Mouse (Mus musculus) small intestine, adult 2 months (tissue): Measurements from ENCODE around the gene Olfr18. TPM values are rescaled to one million over a fixed set of nuclear protein-coding genes. Genes with fewer than 3 reads are reported as not detected.

Experiments used
- H3K27ac ChIP-seq: fragments of 200-500 bp; 2 replicates; pipeline ENCODE4 v1.5.1; 2012; ENCODE audit warnings: low read depth, low read length, control low read depth, inconsistent platforms; ENCODE audit not compliant: insufficient read depth
- H3K27me3 ChIP-seq: fragments of 200-500 bp; 2 replicates; pipeline ENCODE4 v1.6.1; 2012; ENCODE audit warnings: mild to moderate bottlenecking, moderate library complexity, low read length, inconsistent platforms; ENCODE audit not compliant: control insufficient read depth, insufficient read depth
- H3K36me3 ChIP-seq: fragments of 200-500 bp; 2 replicates; pipeline ENCODE4 v1.6.1; 2012; ENCODE audit warnings: mild to moderate bottlenecking, low read length, control low read depth, inconsistent platforms; ENCODE audit not compliant: control insufficient read depth, insufficient read depth
- H3K4me1 ChIP-seq: fragments of 200-500 bp; 2 replicates; pipeline ENCODE4 v1.6.1; 2012; ENCODE audit warnings: low read length, inconsistent platforms, mixed read lengths; ENCODE audit not compliant: control insufficient read depth, insufficient read depth, insufficient read length
- H3K4me3 ChIP-seq: fragments of 200-500 bp; 2 replicates; pipeline ENCODE4 v1.5.1; 2012; ENCODE audit warnings: low read depth, mild to moderate bottlenecking, control low read depth, inconsistent platforms, low read length, moderate library complexity
- CTCF ChIP-seq: fragments of 200-500 bp; IDR thresholded peaks from 2 replicates; pipeline ENCODE4 v1.5.1; 2012; ENCODE audit warnings: low read depth, mild to moderate bottlenecking, control low read depth, inconsistent platforms, low read length, moderate library complexity, mixed read lengths; ENCODE audit not compliant: insufficient replicate concordance, insufficient read length; ENCODE audit errors: extremely low read depth
- POLR2A ChIP-seq: fragments of 200-500 bp; IDR thresholded peaks from 2 replicates; pipeline ENCODE4 v1.6.1; 2012; ENCODE audit warnings: low read depth, mild to moderate bottlenecking, control low read depth, inconsistent platforms, low read length, moderate library complexity
- WGBS: fragments of 180-500 bp; shearing (Covaris S2); methylation state at CpG from one replicate; pipeline ENCODE4 v1.1.7; 2018; 5-methylcytosine and 5-hydroxymethylcytosine counted together
- polyA plus RNA-seq: library from polyadenylated mRNA; depleted of rRNA; stranded (reverse); fragments of >200 nt; gene quantifications from 2 replicates; pipeline ENCODE4 v1.2.3, GENCODE M21; 2012; rRNA removed

Gene Olfr18
- polyA plus RNA-seq: not detected in 2 replicates

- Histone ChIP-seq H3K27ac (no peak within 1 kb of the TSS), H3K4me1 (no peaks in the 10 kb centered on the region), H3K4me3 (no peak within 1 kb of the TSS), H3K36me3 (no peaks in the 10 kb centered on the region), H3K27me3 (no peaks in the 10 kb centered on the region)
- TF ChIP-seq CTCF (no peak), POLR2A (no peak)
These were observed at the start of gene Olfr18 for GRCm38 (mm10) chr9:20335994-20336393. Gene Olfr18, minus strand, starts transcription at chr9:20336094.

DNA sequence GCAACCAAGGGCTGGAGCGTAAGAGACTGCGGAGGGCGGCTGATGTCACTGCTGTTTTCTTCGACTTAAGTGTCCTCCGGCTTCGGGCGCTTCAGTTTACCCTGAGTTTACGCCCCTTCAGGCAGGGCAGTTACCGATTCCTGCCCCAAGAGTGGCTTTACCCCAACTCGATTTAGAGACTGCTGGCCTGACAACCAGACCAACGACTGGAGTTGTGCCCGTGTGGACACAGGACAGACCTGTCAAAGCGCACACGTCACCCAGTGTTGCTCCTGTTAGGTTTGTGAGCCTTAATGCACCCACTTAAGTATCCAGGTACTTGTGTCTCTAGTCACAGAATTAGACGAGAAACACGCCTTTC lies 49.4 kb upstream of the Olfr18 start:
- H3K4me3 ChIP-seq: peak overlapping the region; percentile 78
- 10% methylated on average over 16 of the region's 16 CpGs for WGBS
- no peak for TF ChIP-seq CTCF
- TF ChIP-seq POLR2A: no peak
- 0 out of 2 replicates have a peak overlapping the region, but pooled peaks have one; percentile 5 for H3K27ac ChIP-seq
- H3K36me3 ChIP-seq: no peaks in the 10 kb centered on the region
- no peaks in the 10 kb centered on the region for H3K27me3 ChIP-seq
- 0 out of 2 replicates have a peak, but pooled peaks cover 5% of the 10 kb centered on the region for H3K4me1 ChIP-seq

DNA sequence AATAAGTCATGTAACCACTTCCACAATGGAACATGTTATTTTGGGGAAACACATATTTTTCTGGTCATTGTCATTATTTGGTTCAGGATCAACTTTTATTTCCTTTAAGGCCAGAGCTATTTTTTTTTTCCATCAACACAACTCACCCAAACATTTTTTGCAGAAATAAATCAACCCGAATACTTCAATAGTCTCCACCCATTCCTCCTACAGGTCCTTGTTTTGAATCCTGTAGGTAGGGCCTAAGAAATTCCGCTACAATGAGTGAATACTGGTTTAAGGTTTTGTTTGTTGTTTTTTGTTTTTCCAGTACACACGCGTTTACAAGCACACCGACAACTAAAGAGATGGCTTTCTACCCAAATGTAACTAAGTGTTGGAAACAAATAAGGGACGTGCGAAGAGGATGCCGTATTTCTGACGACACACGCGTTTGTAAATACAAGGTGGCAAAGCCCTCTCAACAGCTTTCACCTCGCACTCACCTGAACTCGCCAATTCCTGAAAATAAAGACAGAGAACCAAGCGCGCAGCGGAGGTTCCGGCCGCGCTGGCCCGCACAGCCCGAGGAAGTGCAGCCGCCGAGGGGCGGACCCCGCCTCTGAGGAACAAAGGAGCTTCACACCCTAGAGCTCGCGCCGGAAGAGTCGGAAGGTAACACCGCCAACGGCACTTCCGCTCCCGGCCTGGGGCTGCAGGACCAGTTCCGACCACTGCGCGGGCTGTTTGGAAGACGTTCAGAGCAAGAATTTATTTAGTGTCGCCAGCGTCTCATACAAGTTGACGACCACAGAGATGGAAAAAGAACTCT lies 48.8 kb upstream of the Olfr18 start, which contains the start of gene Zfp560:
Gene Zfp560 (minus strand): TSS at position 646 of the 811 bp plus-strand sequence.
- Histone ChIP-seq H3K36me3 (no peaks in the 10 kb centered on the region), H3K27me3 (no peaks in the 10 kb centered on the region), H3K4me1 (0 out of 2 replicates have a peak, but pooled peaks cover 5% of the 10 kb centered on the region), H3K27ac (peak within 1 kb of the TSS; percentile 30; the same call in 1 of the 2 replicates), H3K4me3 (peak within 1 kb of the TSS; percentile 78)
- WGBS: 5% methylated on average over 40 of the region's 40 CpGs
- TF ChIP-seq POLR2A (peak; percentile 62), CTCF (peak; percentile 77; the same call in 1 of the 2 replicates)

DNA sequence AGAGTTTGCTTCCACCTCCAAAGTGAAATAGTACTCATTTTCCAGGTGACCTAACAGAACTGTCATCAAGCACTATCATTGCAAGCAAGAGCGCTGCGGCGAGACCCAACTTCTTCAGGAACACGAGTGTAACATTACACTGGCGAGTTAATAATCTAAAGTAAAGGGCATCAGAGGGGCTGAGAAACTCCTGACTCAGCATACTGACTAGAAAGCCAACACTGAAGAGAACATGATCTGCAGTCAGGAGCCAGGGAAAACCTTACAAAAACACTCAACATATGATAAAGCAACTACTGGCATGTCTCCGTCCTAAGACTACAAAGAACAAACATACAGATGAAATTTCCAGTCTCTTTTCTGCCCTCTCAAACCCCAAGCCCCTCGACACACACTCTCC lies 47.8 kb upstream of the Olfr18 start:
- 89% methylated on average over 7 of the region's 7 CpGs for WGBS
- H3K4me1 ChIP-seq: 0 out of 2 replicates have a peak, but pooled peaks cover 5% of the 10 kb centered on the region
- no peaks in the 10 kb centered on the region for H3K36me3 ChIP-seq
- H3K27me3 ChIP-seq: no peaks in the 10 kb centered on the region
- no peak overlapping the region for H3K27ac ChIP-seq
- TF ChIP-seq CTCF (no peak), POLR2A (no peak)
- H3K4me3 ChIP-seq: no peak overlapping the region

GRCm38 (mm10) chr9:20374712-20375111 lies 38.8 kb upstream of the Olfr18 start:
- 93% methylated on average over 1 of the region's 1 CpGs for WGBS

DNA sequence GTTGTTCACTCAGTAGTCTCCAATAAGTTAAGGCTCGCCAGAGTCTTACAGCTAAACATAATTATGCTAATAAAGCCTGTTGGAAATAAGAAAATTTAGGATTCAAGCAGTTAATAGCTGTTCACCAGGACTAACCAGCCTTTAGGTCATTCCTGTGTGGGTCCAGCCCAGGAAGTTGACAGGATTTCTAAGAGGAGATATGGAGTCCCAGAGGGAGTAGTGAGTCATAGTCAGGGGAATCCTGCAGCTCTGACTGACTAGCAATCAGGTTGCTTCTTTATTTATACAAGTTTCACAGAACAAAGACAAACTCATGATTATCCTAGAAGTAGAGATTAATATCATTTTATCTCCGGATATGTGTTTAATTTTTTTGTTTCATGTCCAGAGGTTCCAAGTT lies 31.4 kb upstream of the Olfr18 start:
- Histone ChIP-seq H3K4me3 (no peak overlapping the region), H3K27me3 (no peaks in the 10 kb centered on the region), H3K4me1 (no peaks in the 10 kb centered on the region), H3K36me3 (no peaks in the 10 kb centered on the region), H3K27ac (no peak overlapping the region)
- TF ChIP-seq CTCF: no peak
- TF ChIP-seq POLR2A: no peak
- 91% methylated on average over 2 of the region's 2 CpGs for WGBS

More at GRCm38 (mm10) chr9:20374712-20375111, 38.8 kb upstream of the Olfr18 start:
- H3K4me3 ChIP-seq: no peak overlapping the region
- H3K4me1 ChIP-seq: no peaks in the 10 kb centered on the region
- H3K27ac ChIP-seq: no peak overlapping the region
- no peak for TF ChIP-seq POLR2A
- TF ChIP-seq CTCF: no peak
- H3K36me3 ChIP-seq: no peaks in the 10 kb centered on the region
- H3K27me3 ChIP-seq: no peaks in the 10 kb centered on the region

DNA sequence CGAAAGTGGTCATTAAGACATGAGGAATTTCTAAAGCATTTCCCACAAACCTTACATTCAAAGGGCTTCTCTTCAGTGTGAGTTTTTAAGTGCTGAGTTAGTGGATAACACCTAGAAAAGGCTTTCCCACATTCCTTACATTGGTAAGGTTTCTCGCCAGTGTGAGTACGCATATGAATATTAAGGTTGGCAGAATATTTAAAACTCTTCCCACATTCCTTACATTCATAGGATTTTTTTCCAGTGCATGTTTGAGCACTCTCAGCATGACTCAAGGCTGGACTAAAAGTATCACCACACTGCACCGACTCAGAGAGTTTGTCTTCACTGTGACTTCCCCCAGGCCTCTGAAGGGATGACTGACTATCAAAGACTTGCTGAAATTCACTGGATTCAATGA lies 12.6 kb upstream of the Olfr18 start:
- peaks cover 13% of the 10 kb centered on the region for H3K36me3 ChIP-seq
- 92% methylated on average over 4 of the region's 4 CpGs for WGBS
- TF ChIP-seq CTCF: no peak
- TF ChIP-seq POLR2A: no peak
- no peak overlapping the region for H3K4me3 ChIP-seq
- no peak overlapping the region for H3K27ac ChIP-seq
- no peaks in the 10 kb centered on the region for H3K4me1 ChIP-seq
- no peaks in the 10 kb centered on the region for H3K27me3 ChIP-seq
